Mouse (Mus musculus) limb, embryonic 12.5 days (tissue): ENCODE measurements around the gene Dnajc25. TPM values are rescaled to one million over a fixed set of nuclear protein-coding genes. Genes with fewer than 3 reads are reported as not detected.

Source experiments
- ATAC-seq: fragments of 200-750 bp; cut with Nextera tagmentation; 2 replicates; pipeline ENCODE4 v1.8.0; 2017; ENCODE audit warnings: low read depth, moderate TSS enrichment; ENCODE audit not compliant: insufficient number of reproducible peaks, insufficient read depth, low FRiP score, low TSS enrichment
- H3K27ac ChIP-seq: fragments of 300-500 bp; sonication (generic); 2 replicates; pipeline ENCODE4 v1.5.1; 2016; ENCODE audit warnings: mild to moderate bottlenecking, moderate library complexity
- H3K27me3 ChIP-seq: fragments of 300-500 bp; sonication (generic); 2 replicates; pipeline ENCODE4 v1.6.1; 2016; ENCODE audit warnings: mild to moderate bottlenecking, moderate library complexity
- H3K36me3 ChIP-seq: fragments of 300-500 bp; sonication (generic); 2 replicates; pipeline ENCODE4 v1.6.1; 2016; ENCODE audit warnings: mild to moderate bottlenecking, moderate library complexity
- H3K4me1 ChIP-seq: fragments of 300-500 bp; sonication (generic); replicated peaks from 2 replicates; pipeline ENCODE4 v1.6.1; 2016
- H3K4me2 ChIP-seq: fragments of 300-500 bp; sonication (generic); 2 replicates; pipeline ENCODE4 v1.6.1; 2016; ENCODE audit warnings: mild to moderate bottlenecking, moderate library complexity
- H3K4me3 ChIP-seq: fragments of 300-500 bp; sonication (generic); replicated peaks from 2 replicates; pipeline ENCODE4 v1.5.1; 2016; ENCODE audit warnings: mild to moderate bottlenecking
- H3K9ac ChIP-seq: fragments of 300-500 bp; sonication (generic); replicated peaks from 2 replicates; pipeline ENCODE4 v1.6.1; 2016; ENCODE audit warnings: mild to moderate bottlenecking, moderate library complexity
- H3K9me3 ChIP-seq: fragments of 300-500 bp; sonication (generic); 2 replicates; pipeline ENCODE4 v1.6.1; 2016; ENCODE audit warnings: mild to moderate bottlenecking, moderate library complexity
- WGBS: fragments of 180-500 bp; shearing (Covaris S2); methylation state at CpG from one replicate; pipeline ENCODE4 v1.1.7; 2016; 5-methylcytosine and 5-hydroxymethylcytosine counted together
- polyA plus RNA-seq: library from polyadenylated mRNA; unstranded; fragments of >200 nt; fragmentation: Nextera tagmentation; extraction: Ambion mirVana; gene quantifications from 2 replicates; pipeline ENCODE4 v1.2.1, GENCODE M21; 2016

The Dnajc25 gene
- polyA plus RNA-seq, 1 experiment from 2014 or later = 11.6 TPM

DNA sequence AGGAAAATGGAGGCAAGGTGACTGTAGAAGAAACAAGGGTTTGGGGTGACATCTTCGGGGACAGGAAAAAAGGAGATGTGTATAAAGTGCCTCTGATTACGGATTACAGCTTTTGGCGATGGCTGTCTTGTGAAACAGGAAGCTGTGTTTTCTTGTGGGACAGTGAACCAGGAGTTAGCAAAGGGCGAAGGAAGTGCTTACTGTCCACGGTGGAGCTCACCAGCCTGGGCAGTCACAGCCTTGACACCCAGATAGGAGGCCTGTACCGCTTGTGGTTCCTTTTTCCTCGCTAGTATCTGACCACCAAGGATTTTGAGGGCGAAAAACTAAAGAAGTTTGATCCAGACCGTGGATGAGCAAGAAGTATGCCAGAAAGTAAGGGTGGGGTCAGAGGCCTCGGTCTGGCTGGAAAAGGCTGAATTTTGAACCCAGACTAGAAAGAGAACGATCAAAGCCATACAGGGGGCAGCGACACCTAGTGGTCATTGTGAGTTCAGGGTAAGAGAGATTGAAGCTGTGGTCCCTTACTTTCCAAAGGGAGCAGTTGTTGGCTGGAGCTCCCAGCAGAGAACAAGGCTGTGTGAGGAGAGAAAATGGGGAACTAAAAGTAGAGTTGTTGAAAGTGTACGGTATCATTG lies 41.7 kb downstream of the Dnajc25 start:
- H3K4me2 ChIP-seq = no peak overlapping the region
- H3K9me3 ChIP-seq = peaks cover 5% of the 10 kb centered on the region; the same call in 1 of the 2 replicates
- peaks cover 9% of the 10 kb centered on the region; the same call in 1 of the 2 replicates for H3K4me1 ChIP-seq
- H3K27me3 ChIP-seq = no peaks in the 10 kb centered on the region
- H3K36me3 ChIP-seq = peaks cover 26% of the 10 kb centered on the region
- H3K9ac ChIP-seq = no peak overlapping the region
- 0 out of 2 replicates have a peak overlapping the region, but pooled peaks have one; percentile 83 for H3K4me3 ChIP-seq
- ATAC-seq = no peak
- WGBS = 52% methylated on average over 13 of the region's 13 CpGs
- no peak overlapping the region; the same call in 1 of the 2 replicates for H3K27ac ChIP-seq

DNA sequence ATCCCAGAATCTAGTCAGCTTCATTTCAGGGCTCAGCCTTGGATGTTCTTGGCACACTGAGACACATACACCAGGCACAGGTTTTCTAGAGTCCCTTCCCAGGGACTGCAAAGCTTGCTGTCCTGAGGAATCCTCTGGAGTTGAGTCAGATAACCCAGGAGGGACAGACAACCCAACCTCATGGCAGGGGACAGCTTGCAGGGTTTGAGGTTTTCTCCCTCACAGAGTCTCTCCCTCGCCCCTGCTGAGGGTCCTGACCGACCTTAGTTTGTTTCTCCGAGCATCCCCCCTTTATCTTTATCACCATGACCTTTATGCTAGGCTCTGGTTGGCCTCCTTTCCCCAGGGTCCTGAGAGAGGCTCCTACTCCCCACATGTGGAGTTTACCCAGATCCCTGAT lies 42.7 kb downstream of the Dnajc25 start:
- Histone ChIP-seq H3K9ac (no peak overlapping the region), H3K4me3 (no peak overlapping the region), H3K36me3 (peaks cover 32% of the 10 kb centered on the region), H3K27ac (no peak overlapping the region), H3K27me3 (no peaks in the 10 kb centered on the region), H3K4me1 (peaks cover 9% of the 10 kb centered on the region; the same call in 1 of the 2 replicates), H3K9me3 (peaks cover 5% of the 10 kb centered on the region; the same call in 1 of the 2 replicates), H3K4me2 (no peak overlapping the region)
- no peak for ATAC-seq
- 97% methylated on average over 3 of the region's 3 CpGs for WGBS

GRCm38 (mm10) chr4:59040397-59041287 lies 45.8 kb downstream of the Dnajc25 start:
- Histone ChIP-seq H3K36me3 (peaks cover 32% of the 10 kb centered on the region), H3K27ac (no peak overlapping the region), H3K9ac (no peak overlapping the region), H3K4me3 (no peak overlapping the region), H3K27me3 (no peaks in the 10 kb centered on the region), H3K9me3 (no peaks in the 10 kb centered on the region), H3K4me2 (no peak overlapping the region), H3K4me1 (peaks cover 9% of the 10 kb centered on the region; the same call in 1 of the 2 replicates)
- 88% methylated on average over 11 of the region's 11 CpGs for WGBS
- ATAC-seq = no peak

DNA sequence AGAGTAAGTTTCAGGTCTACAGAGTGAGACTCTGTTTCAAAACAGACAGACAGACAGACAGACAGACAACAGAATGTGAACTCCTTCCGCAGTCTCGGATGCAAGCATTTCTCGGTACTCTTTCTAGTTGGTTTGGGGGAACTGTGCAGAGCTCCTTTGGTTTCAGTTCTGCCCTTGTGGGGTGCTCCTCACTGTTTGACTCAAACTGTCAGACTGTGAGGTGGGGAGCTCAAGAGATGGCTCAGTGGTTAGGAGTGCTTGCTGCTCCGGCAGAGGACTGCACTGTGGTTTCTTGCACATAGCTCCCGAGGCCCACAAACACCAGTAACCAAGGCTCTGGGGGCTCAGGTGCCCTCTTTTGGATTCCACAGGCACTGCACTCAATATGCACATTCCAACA lies 48.2 kb downstream of the Dnajc25 start:
- Histone ChIP-seq H3K27me3 (no peaks in the 10 kb centered on the region), H3K9ac (no peak overlapping the region), H3K36me3 (peaks cover 32% of the 10 kb centered on the region), H3K27ac (no peak overlapping the region), H3K4me3 (no peak overlapping the region), H3K4me2 (no peak overlapping the region), H3K9me3 (no peaks in the 10 kb centered on the region), H3K4me1 (no peaks in the 10 kb centered on the region)
- no peak for ATAC-seq
- 98% methylated on average over 5 of the region's 5 CpGs for WGBS

GRCm38 (mm10) chr4:59043891-59044290 lies 49.0 kb downstream of the Dnajc25 start:
- no peaks in the 10 kb centered on the region for H3K27me3 ChIP-seq
- 90% methylated on average over 6 of the region's 6 CpGs for WGBS
- no peak for ATAC-seq

DNA sequence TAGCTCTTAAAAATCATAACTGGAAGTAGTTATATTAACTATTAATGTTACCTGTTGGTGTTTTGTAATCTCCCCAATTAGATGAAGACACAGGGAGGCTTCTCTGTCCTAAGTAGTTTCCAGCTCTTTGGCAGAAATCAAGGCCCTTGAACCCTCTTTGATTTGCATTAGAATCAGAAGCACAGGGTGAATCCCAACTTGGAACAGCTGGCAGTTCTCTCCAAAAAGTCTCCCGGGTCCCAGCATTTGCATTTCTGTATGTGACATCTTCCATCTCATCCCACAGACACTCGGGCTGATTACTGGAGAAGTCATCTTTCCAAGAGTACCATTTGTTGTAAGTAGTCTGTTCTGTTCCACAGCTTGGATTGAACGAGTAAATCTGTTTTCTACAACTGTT lies 52.4 kb downstream of the Dnajc25 start:
- Histone ChIP-seq H3K4me1 (no peaks in the 10 kb centered on the region), H3K9ac (no peak overlapping the region), H3K4me3 (no peak overlapping the region), H3K27me3 (no peaks in the 10 kb centered on the region), H3K36me3 (peaks cover under 1% of the 10 kb centered on the region; the same call in 1 of the 2 replicates), H3K4me2 (no peak overlapping the region), H3K9me3 (0 out of 2 replicates have a peak, but pooled peaks cover 3% of the 10 kb centered on the region), H3K27ac (no peak overlapping the region)
- WGBS = 39% methylated on average over 3 of the region's 3 CpGs
- no peak for ATAC-seq

More at GRCm38 (mm10) chr4:59043891-59044290, 49.0 kb downstream of the Dnajc25 start:
- Histone ChIP-seq H3K4me3 (no peak overlapping the region), H3K27ac (no peak overlapping the region), H3K4me2 (no peak overlapping the region), H3K36me3 (peaks cover 28% of the 10 kb centered on the region), H3K9ac (no peak overlapping the region), H3K9me3 (0 out of 2 replicates have a peak, but pooled peaks cover 3% of the 10 kb centered on the region), H3K4me1 (no peaks in the 10 kb centered on the region)

GRCm38 (mm10) chr4:59051081-59051480 lies 56.2 kb downstream of the Dnajc25 start:
- H3K4me3 ChIP-seq = no peak overlapping the region
- H3K4me1 ChIP-seq = no peaks in the 10 kb centered on the region
- H3K27ac ChIP-seq = no peak overlapping the region
- H3K27me3 ChIP-seq = no peaks in the 10 kb centered on the region
- no peaks in the 10 kb centered on the region for H3K36me3 ChIP-seq
- 0 out of 2 replicates have a peak, but pooled peaks cover 3% of the 10 kb centered on the region for H3K9me3 ChIP-seq
- H3K4me2 ChIP-seq = no peak overlapping the region
- H3K9ac ChIP-seq = no peak overlapping the region
- 90% methylated on average over 1 of the region's 1 CpGs for WGBS
- no peak for ATAC-seq

GRCm38 (mm10) chr4:59057929-59058328 lies 63.1 kb downstream of the Dnajc25 start:
- Histone ChIP-seq H3K27me3 (no peaks in the 10 kb centered on the region), H3K9me3 (no peaks in the 10 kb centered on the region), H3K4me2 (no peak overlapping the region), H3K27ac (no peak overlapping the region), H3K9ac (no peak overlapping the region), H3K4me1 (no peaks in the 10 kb centered on the region), H3K4me3 (no peak overlapping the region), H3K36me3 (no peaks in the 10 kb centered on the region)
- ATAC-seq = no peak
- WGBS = 88% methylated on average over 3 of the region's 3 CpGs

- no peaks in the 10 kb centered on the region for H3K4me1 ChIP-seq
- no peak overlapping the region for H3K4me2 ChIP-seq
- H3K9me3 ChIP-seq = no peaks in the 10 kb centered on the region
- ATAC-seq = no peak
- H3K27ac ChIP-seq = no peak overlapping the region
- H3K4me3 ChIP-seq = no peak overlapping the region
- WGBS = 76% methylated on average over 12 of the region's 12 CpGs
- H3K36me3 ChIP-seq = no peaks in the 10 kb centered on the region
- no peaks in the 10 kb centered on the region for H3K27me3 ChIP-seq
- no peak overlapping the region for H3K9ac ChIP-seq
Observed at GRCm38 (mm10) chr4:59062526-59062925, 67.7 kb downstream of the Dnajc25 start.

GRCm38 (mm10) chr4:59069276-59069675 lies 74.4 kb downstream of the Dnajc25 start:
- no peak for ATAC-seq
- 55% methylated on average over 3 of the region's 3 CpGs for WGBS

More at GRCm38 (mm10) chr4:59069276-59069675, 74.4 kb downstream of the Dnajc25 start:
- Histone ChIP-seq H3K4me1 (no peaks in the 10 kb centered on the region), H3K4me2 (no peak overlapping the region), H3K9me3 (no peaks in the 10 kb centered on the region), H3K27ac (no peak overlapping the region), H3K36me3 (no peaks in the 10 kb centered on the region), H3K27me3 (no peaks in the 10 kb centered on the region), H3K9ac (no peak overlapping the region), H3K4me3 (no peak overlapping the region)
